Mouse (Mus musculus) c-Kit-positive CD71-negative TER-119-negative erythroid progenitor cells, embryonic 14.5 days (primary cell): ENCODE data around the gene Rtn4rl1.

ENCODE experiments used
- DNase-seq: peaks from one replicate; pipeline ENCODE4 v3.0.0-alpha.2; 2013; ENCODE audit warnings: low read depth

The Rtn4rl1 gene

GRCm38 (mm10) chr11:75297631-75298030 lies 104.0 kb downstream of the Rtn4rl1 start:
- no peak for DNase-seq

GRCm38 (mm10) chr11:75298491-75298890 lies 104.9 kb downstream of the Rtn4rl1 start:
- no peak for DNase-seq

GRCm38 (mm10) chr11:75299786-75300185 lies 106.2 kb downstream of the Rtn4rl1 start:
- no peak for DNase-seq

- DNase-seq: no peak
Measured at GRCm38 (mm10) chr11:75300954-75301353, 107.4 kb downstream of the Rtn4rl1 start.

- DNase-seq: no peak
Measured at GRCm38 (mm10) chr11:75304797-75305196, 111.2 kb downstream of the Rtn4rl1 start.

- DNase-seq: no peak
Measured at GRCm38 (mm10) chr11:75308650-75309049, 115.1 kb downstream of the Rtn4rl1 start.

- DNase-seq: no peak
Measured at GRCm38 (mm10) chr11:75310813-75311212, 117.2 kb downstream of the Rtn4rl1 start.

- no peak for DNase-seq
Measured at GRCm38 (mm10) chr11:75311751-75312150, 118.2 kb downstream of the Rtn4rl1 start.

GRCm38 (mm10) chr11:75313834-75314233 lies 120.3 kb downstream of the Rtn4rl1 start:
- DNase-seq: no peak
